Mouse (Mus musculus): ENCODE measurements around the gene Ywhab.

The Ywhab gene

DNA sequence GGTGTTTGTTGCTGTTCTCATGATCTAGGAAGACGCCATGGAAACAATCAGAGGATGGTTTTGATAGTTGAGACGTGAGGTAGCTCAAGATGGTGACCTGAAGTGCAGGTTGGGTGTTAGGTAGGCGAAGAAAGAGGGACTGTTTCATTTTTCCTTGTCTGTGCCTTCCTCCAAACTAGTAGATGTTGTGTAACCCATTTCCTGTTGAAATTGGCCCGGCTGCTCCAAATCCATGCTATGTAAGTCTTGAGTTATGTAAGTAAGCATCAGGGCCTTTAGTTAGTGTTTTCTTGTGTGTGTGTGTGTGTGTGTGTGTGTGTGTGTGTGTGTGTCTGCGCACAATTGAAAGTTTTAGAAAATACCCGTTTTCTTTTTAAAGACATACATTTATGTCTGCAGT lies 14.5 kb downstream of the Ywhab start:
- DNase-seq (ENCODE audit: low spot score) = peak; percentile 80

DNA sequence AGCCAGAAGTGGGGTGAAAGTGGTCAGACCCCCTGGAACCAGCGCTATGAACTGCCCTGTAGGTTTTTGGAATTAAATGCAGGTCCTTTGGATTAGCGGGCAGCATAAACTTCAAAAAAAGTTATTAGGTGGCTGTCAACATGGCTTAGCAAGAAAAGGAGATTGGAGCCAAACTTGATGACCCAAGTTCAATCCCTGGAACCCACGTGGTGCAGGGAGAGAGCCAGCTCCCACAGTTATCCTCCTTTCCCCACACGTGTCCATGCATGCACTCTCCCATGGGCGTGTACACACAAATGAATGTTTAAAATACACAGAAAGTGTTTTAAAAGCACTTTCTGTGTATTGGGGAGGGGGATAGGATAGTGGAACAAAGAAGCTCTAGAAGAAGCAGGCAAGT lies 15.7 kb downstream of the Ywhab start:
- peak; percentile 14 for DNase-seq (ENCODE audit: low spot score)

GRCm38 (mm10) chr2:164010944-164011343 lies 16.2 kb downstream of the Ywhab start:
- DNase-seq (ENCODE audit: low spot score) = peak; percentile 37

- no peak for DNase-seq (ENCODE audit: low spot score)
Measured at GRCm38 (mm10) chr2:164015304-164015703, 20.5 kb downstream of the Ywhab start.

GRCm38 (mm10) chr2:164018910-164019309 lies 24.1 kb downstream of the Ywhab start:
- DNase-seq (ENCODE audit: low spot score) = peak; percentile 48

GRCm38 (mm10) chr2:164019943-164020342 lies 25.2 kb downstream of the Ywhab start:
- DNase-seq (ENCODE audit: low spot score) = no peak

DNA sequence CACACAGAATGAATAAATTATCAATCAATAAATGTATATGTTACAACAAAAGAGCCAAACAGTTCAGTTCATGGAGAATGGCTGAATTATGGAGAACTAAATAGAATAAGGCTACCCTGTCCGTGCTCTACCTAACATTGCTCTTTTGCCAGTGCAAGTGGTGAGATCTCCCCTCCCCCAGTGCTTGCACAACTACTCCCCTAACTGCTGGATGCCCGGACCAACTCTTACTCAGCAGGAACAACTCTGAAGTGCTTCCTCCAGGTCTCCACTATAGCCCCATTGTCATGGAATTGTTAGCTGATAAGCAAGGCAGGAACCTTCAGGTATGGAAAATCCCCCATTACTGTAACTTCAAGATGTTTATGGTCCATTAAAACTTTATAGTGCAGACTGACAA lies 27.3 kb downstream of the Ywhab start:
- DNase-seq (ENCODE audit: low spot score) = peak; percentile 20

DNA sequence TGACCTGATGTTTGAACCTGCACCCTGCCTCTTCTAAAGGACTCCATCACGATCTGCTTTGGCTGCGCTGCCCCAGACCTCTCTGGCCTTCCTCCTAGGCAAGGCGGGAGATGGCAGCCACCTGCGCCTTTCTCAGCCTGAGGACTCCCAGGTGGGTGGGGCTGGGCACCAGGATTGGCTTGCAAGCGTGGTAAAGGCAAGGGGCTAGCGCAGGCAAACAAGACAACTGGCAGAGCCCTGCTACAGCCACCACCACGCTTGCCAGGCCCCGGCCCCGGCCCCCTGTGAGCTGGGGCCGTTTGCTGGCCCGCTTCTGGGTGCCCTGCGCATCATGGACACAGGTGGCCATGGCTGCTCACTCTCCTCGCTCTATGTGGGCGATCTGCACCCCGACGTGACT lies 30.4 kb downstream of the Ywhab start, which contains the start of gene Pabpc1l:
TSS of gene Pabpc1l (plus strand) at position 301 of the 400 bp plus-strand sequence.
- no peak for DNase-seq (ENCODE audit: low spot score)

DNA sequence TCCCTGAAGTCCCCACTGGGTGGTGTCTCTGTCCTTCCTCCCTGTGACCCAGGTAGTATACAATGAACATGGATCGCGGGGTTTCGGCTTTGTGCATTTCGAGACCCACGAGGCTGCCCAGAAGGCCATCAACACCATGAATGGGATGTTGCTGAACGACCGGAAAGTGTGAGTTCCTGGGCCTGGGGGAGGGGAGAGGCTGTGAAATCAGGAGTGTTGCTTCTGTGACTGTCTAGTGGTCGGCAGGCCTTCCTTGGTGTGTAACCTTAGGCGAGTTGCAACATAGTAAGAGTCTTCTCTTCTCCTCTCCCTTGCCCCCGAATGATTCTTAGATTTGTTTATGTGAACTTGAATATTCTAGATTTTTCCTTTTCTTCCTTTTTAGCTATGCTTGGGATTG lies 36.4 kb downstream of the Ywhab start:
- no peak for DNase-seq (ENCODE audit: low spot score)

DNA sequence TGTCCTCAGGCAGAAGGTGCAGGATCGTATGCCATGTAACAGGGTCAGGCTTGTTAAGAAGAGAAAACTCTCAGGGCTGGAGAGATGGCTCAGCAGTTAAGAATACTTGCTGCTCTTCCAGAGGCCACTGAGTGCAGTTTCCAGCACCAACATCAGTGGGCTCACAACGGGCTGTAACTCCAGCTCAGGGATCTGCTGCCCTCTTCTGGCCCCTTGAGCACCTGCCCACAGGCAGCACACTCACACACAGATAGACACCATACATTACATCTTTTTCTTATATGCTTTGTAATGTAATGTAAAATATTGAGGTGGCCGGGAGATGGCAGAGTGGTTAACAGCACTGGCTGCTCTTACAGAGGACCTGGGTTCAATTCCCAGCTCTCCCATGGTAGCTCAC lies 38.2 kb downstream of the Ywhab start:
- DNase-seq (ENCODE audit: low spot score) = no peak

- no peak for DNase-seq (ENCODE audit: low spot score)
Measured at GRCm38 (mm10) chr2:164036520-164037019, 41.8 kb downstream of the Ywhab start.

DNA sequence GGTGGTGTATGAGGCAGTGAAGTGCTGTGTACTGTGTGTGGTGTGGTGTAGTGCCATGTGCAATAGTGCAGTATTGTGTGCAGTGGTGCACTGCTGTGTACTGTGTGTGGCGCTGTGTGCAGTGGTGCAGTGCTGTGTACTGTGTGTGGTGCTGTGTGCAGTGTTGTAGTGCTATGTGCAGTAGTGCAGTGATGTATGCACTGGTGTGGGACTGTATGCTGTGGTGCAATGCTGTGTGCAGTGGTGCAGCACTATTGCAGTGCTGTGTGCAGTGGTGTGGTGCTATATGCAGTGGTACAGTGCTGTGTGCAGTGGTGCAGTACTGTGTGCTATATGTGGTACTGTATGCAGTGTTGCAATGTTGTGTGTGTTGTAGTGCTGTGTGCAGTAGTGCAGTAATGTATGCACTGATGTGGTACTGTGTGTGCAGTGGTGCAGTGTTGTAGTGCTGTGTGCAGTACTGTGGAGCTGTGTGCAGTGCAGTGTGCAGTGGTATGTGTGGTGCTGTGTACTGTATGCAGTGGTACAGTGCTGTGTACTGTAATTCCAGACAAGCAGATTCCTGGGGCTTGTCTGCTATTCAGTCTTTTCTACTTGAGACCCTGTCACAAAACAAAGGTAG lies 43.8 kb downstream of the Ywhab start:
- DNase-seq (ENCODE audit: low spot score) = no peak

DNA sequence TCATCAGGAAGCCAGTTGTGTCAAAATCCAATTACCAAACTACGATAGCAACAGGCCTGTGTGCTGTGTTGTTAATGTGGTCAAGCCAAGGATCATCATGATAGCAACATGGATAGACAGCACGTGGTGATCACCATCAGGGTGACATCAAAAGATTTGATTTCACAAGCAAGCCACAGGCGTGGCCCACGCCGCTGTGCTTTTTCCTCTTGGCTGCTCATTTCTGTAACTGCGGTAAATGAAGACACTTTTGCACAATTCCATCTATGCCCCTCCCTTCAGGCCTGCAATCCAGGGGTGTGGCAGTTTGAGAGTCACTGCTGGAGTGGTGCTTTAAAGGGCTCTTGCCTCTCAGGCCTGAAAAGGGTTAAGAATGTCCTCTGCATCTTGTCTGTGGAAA lies 46.2 kb downstream of the Ywhab start:
- peak; percentile 45 for DNase-seq (ENCODE audit: low spot score)

DNA sequence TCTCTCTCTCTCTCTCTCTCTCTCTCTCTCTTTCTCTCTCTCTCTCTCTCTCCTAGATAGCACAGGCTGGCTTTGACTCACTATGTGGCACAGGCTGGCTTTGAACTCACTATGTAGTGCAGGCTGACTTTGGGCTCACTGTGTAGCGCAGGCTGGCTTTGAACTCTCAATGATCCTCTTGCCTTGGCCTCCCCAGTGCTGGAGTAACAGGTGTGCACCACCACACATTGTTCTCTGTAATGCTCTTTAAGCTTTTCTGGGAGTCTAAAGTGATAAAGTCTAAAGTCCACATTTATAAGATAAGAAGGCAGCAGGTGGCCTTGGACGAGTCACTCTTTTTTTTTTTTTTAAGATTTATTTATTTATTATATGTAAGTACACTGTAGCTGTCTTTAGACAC lies 46.8 kb downstream of the Ywhab start:
- DNase-seq (ENCODE audit: low spot score) = no peak

DNA sequence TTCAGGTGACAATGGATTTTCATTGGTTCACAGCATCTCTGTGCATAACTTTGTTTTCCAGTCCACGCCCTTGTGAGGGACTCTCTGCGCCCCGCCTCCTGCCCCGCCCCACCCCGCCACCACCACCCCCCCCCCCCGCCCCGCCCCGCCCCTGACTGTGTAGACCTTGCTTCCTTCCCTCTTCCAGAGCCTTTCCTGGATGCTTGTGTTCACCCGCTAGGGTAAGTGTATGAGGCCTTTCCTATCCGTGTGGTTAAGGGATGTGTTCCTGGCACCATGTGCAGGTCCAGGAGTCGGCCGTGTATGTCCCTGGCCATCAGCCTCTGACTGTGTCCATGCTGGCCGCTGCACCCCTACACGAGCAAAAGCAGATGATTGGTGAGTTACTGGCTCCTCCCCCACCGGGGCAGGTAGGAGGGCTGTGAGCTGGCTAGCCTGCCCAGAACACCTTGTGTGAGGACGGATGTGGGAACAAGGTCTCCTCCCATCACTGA lies 52.5 kb downstream of the Ywhab start:
- no peak for DNase-seq (ENCODE audit: low spot score)

- peak; percentile 54 for DNase-seq (ENCODE audit: low spot score)
Measured at GRCm38 (mm10) chr2:164053767-164054166, 59.0 kb downstream of the Ywhab start.

GRCm38 (mm10) chr2:164054671-164055070 lies 59.9 kb downstream of the Ywhab start:
- DNase-seq (ENCODE audit: low spot score) = no peak

GRCm38 (mm10) chr2:164059634-164060235 lies 65.0 kb downstream of the Ywhab start:
- no peak for DNase-seq (ENCODE audit: low spot score)
